Mouse (Mus musculus) gastrocnemius, postnatal 10 days (tissue): ENCODE data around the gene Gm17604. TPM values are rescaled to one million over a fixed set of nuclear protein-coding genes. Genes with fewer than 3 reads are reported as not detected.
A peak's percentile ranks its signal among the peaks of the same experiment; 100 is the strongest.

Source experiments
- DNase-seq: peaks from one replicate; pipeline ENCODE4 v3.0.0; 2021; ENCODE audit warnings: mixed read lengths
- long read RNA-seq, 2 experiments: library from polyadenylated mRNA; stranded (forward); transcript quantifications; one replicate each; pipeline ENCODE4 v2.0.0; 2021
- total RNA-seq, 2 experiments: library from RNA; stranded (reverse); gene quantifications; 2 replicates each; pipeline ENCODE4 v1.2.3; 2021

The Gm17604 gene
- total RNA-seq: not detected
- long read RNA-seq, experiment 1: 0 reads
- long read RNA-seq, experiment 2: 0 reads

DNA sequence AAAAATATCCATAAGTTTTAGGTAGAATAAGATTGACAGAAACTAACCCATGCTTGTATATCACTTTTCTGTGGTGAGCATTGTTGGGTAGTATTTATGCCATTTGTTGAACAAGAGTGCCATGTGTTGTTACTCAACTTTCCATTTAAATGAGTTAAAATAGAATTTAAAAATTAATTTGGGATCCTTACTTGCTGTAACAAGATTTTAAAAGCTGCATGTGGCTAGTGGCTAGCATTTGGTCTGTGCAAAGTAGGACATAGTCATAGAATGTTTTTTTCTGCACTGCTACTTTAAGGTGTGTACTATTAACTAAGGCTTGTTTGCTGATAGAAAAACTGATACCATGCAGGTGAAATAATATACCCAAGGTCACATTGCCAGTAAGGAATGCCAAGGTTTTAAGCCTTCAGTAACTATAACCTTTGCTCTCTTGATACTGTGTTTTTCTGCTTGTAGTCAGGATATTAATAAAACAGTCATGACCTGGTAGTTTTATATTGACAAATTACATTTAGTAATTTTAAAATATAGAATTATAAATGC lies at the start of gene Gm17604:
Gene Gm17604 (minus strand): TSS at position 51 of the 546 bp plus-strand sequence.
- DNase-seq: no peak

DNA sequence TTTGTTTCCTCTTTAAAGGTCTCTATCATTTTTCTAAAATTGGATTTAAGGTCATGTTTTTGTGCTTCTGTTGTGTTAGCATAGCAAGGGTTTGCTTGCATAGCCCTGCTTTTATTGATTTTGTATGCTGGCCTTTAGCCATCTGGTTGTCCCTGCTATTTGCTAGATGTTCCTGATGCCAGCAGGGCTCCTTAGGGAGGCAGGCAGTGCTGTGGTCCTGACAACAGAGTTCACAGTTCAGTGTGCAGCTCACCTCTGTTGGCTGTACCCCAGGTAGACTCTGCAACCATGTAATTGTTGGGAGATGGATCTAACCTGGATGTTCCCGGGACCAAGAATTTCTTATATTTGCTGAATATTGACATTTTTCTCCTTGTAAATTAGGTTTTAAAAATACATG lies 45.3 kb upstream of the Gm17604 start:
- no peak for DNase-seq

DNA sequence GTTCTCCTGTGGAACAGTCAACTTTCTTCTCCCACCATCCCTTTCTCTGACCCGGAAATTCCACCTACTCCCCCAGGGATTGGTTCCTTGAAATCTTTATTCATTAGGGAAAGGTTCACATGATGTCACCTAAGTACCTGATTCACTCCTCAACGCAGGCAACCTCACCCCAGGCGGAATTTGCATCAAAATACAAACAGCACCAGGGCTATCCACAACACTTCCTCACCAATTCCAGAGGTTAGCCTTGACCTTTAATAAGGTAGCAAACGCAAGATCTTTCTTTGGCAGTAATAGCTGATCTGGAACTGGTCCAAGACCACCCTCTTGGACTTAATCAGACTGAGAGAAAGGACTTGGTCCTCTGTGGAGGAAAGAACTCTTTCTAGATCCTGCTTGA lies 1.5 kb downstream of the Gm17604 start:
- DNase-seq: no peak

DNA sequence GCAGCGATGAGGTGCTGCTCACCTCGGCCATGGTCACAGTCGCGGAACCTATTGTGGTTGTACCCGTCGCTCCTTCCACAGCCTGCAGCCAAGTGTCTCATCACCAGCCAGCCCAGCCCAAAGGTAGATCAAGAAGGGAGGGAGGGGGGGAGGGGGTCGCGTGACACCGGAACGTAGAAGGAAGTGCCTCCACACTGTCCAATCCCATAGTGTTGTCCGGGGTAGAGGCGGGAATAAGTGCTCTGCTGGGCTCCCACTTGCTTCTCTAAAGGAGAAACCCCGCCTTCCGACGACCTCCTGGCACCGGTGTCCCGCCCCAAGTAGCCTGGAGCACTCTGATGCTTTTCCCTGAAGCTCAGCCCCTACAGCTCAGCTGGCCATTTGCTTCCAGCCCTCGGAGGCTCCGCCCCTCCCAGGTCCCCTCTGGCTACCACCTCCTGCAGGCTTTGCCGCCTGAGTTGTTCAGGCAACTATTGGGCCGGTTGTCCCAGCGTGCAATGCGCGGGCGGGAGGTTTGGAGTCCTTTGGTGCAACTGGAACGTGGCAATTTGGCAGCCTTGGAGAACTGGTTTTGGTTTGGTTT lies 24.3 kb downstream of the Gm17604 start, which contains the start of the genes Mospd2 and Fancb:
Gene Mospd2 (minus strand): TSS at position 183 of the 583 bp plus-strand sequence.
Gene Fancb (plus strand): TSS at position 400 of the 583 bp plus-strand sequence.
- DNase-seq: peak; percentile 72

GRCm38 (mm10) chrX:164978866-164979265 lies 25.8 kb downstream of the Gm17604 start:
- DNase-seq: no peak

DNA sequence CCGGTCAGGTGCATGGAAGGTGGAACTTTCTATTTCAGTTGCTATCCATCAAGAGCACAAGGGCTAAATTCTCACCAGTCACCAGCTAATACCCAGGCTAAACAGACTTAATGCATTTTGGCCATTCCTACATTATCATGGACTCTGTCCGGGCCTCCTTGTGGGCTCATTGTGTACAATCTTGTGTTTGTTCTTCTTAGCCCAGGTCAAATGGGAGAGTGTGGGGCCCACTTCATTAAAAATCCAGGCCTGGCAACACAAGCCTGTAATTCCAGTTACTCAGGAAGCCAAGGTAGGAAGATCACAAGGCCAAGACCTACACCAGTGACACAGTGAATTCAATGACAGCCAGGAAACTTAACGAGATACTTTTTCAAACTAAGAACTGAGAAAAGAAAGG lies 33.4 kb downstream of the Gm17604 start:
- no peak for DNase-seq

DNA sequence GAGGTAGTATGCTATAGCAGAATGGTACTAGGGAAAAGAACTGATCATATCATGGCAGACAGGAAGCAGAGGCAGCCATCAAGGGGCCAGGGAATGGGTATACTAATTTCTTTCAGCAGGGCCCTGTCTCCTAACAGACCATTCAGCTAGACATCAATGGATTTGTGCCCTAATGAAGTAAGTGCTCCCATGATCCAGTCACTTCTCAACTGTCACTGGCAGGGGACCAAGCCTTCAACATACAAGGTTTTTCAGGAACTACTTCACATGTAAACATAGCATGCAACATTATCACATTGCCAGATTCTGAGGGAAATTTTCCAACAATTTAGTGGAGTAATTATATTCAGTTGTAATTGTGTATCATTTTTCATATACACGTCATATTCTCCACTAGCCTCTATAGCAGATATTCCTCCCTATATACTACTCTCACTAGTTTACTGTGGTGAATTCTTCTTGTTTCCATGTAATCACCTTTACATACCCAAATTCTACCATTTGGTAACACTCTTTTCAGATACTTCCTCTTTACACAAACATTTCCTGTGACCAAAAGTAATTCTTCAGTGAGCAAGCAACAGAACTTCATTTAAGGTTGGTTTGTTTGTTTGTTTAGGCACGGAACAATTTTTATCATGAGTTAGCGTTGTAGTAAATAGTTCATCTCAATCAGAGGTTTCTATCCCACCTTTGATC lies 38.7 kb downstream of the Gm17604 start:
- DNase-seq: no peak

Other genes with a start within 250 kb of the Gm17604 start
- 10 to 100 TPM; 11.6 to 12.6 TPM for gene Mospd2, start 24.5 kb downstream of the Gm17604 start, total RNA-seq
- gene Fancb, start 24.2 kb downstream of the Gm17604 start, total RNA-seq: 1 to 10 TPM in 1 of 2 experiments, under 1 TPM in 1; 0.78 to 1.2 TPM